Mouse (Mus musculus) gastrocnemius, adult 2 months (tissue): Measurements from ENCODE around the gene Cdcp2. TPM values are rescaled to one million over a fixed set of nuclear protein-coding genes. Genes with fewer than 3 reads are reported as not detected.
A peak's percentile ranks its signal among the peaks of the same experiment; 100 is the strongest.
"Not testable (repeated sequence)": the region's sequence is repeated elsewhere in the genome, so short reads cannot be mapped to it uniquely, and the experiment has no call there.

Source experiments
- DNase-seq: peaks from one replicate; pipeline ENCODE4 v3.0.0; 2022
- H3K27ac ChIP-seq: fragments of 200-600 bp; 2 replicates; pipeline ENCODE4 v1.8.1; 2022; ENCODE audit warnings: mild to moderate bottlenecking
- H3K4me3 ChIP-seq: fragments of 200-600 bp; 2 replicates; pipeline ENCODE4 v1.8.1; 2022; ENCODE audit warnings: mild to moderate bottlenecking, moderate library complexity
- CTCF ChIP-seq: fragments of 200-600 bp; IDR thresholded peaks from 2 replicates; pipeline ENCODE4 v1.8.1; 2022; ENCODE audit warnings: antibody characterized with exemption, mild to moderate bottlenecking, moderate library complexity
- intact Hi-C: fragments of 180-260 bp; cut with DNase I; formaldehyde crosslinking; loops from one replicate; pipeline ENCODE4 v1.15.1; 2025
- total RNA-seq, 2 experiments: library from RNA; stranded (reverse); gene quantifications; 2 replicates each; pipeline ENCODE4 v1.2.3; 2021

Cdcp2 gene
- total RNA-seq, 2 experiments from 2014 or later, result not detected

DNA sequence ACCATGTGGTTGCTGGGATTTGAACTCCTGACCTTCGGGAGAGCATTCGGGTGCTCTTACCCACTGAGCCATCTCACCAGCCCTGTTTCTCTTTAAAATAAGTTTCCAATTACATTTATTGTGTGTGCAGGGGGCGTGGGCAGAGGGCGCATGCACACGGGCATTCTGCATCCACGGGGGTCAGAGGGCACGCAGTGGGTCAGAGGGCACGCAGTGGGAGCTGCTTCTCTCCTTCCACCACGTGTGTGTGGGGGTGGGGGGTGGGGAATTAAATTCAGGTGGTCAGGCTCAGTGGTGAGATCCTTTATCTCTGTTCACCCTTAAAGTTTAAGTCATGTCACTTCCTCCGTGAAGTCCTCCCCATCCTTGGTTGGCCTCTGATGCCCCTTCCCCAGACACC, 1.7 kb downstream of the Cdcp2 start:
- intact Hi-C loops, result no loop called here
- no peak overlapping the region for H3K4me3 ChIP-seq
- no peak for TF ChIP-seq CTCF
- DNase-seq, result no peak
- no peak overlapping the region for H3K27ac ChIP-seq

DNA sequence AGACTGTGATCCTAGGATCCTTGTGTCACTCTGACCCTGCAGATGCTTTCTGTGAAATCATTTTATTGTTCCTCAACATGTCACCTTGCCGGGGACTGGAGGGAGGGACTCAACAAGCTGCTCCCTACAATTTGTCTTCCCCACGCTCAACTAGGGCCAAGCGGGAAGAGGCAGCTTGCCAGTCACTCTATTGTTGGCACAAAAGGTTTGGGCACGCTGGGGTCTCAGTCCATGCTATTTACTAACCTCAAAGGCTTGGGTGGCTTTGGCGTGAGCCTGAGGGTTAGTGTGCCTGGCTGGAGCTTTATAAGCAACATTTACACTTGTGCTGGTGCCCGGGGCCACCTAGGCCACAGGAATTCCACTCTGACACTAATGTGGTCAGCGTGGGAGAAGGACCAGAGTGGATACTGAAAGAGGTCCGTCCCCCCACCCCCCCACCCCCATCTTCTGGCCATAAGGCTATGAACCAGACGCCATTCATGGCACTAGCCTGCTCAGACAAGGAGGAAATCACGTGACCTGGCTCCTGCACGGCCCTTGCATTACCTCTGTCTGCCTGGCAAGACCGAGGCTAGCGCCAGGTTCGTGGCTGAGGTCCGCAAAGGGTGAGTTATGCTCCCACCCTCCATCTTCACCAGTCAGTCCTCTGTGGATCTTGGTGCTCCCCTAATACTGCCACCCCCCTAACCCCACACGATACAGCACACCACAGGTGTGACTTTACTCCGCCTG, 2.3 kb downstream of the Cdcp2 start:
- DNase-seq, result no peak
- TF ChIP-seq CTCF, result no peak
- no peak overlapping the region for H3K4me3 ChIP-seq
- intact Hi-C loops, result no loop called here
- no peak overlapping the region for H3K27ac ChIP-seq

DNA sequence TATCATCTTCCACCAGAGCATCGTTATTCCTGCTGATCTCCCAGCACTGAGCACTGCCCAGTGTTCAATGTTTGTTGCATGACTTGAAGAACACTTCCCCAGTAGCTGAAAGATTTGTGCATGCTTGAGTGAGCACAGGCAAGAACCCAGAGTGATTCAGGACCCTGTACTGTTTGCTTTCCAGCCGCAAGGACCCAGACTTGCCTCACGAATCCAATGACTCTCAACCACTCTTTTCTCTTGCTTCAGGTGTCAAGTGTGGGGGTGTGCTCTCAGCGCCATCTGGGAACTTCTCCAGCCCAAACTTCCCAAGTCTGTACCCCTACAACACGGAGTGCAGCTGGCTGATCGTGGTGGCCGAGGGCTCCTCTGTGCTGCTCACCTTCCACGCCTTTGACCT, 5.5 kb downstream of the Cdcp2 start:
- Histone ChIP-seq H3K4me3 (no peak overlapping the region), H3K27ac (no peak overlapping the region)
- no peak for DNase-seq
- no peak for TF ChIP-seq CTCF
- intact Hi-C loops, result no loop called here

DNA sequence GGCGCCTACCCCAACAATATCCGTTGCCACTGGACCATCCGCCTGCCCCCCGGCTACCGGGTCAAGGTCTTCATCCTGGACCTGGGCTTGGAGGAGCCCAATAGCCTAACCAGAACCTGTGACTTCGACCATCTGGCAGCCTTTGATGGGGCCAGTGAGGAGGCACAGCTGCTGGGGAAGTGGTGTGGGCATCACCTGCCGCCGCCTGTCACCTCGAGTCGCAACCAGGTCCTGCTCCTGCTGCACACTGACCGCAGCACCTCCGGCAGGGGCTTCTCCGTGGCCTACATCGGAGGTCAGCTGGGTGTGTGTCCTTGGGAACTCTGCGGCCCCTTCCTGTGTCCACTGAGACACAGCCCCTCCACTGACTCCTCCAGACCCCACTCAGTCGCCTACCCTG, 10.1 kb downstream of the Cdcp2 start:
- Histone ChIP-seq H3K27ac (no peak overlapping the region), H3K4me3 (no peak overlapping the region)
- TF ChIP-seq CTCF, result no peak
- DNase-seq, result no peak
- intact Hi-C loops, result no loop called here

DNA sequence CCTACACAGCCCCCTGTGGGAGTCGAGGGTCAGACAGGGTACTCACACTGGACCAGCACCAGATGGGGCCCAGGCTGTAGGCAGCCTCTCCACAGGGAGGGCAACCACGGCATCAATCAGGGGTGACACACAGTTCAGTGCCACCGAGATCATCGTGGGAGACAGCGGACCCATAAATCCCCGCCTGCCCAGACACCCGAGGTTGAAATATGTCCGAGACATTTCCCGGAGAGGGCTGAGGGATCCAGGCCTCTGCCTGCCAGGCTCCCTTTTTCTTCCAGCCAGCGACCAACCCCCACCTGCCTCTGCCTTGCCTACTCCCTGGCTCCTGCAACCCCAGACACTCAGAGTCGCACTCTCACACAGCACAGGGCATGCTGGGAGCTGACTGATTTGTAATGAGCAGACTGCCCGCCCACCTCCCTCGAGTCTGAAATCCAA, 11.6 kb downstream of the Cdcp2 start:
- H3K4me3 ChIP-seq, result no peak overlapping the region
- intact Hi-C loops, result no loop called here
- no peak for DNase-seq

DNA sequence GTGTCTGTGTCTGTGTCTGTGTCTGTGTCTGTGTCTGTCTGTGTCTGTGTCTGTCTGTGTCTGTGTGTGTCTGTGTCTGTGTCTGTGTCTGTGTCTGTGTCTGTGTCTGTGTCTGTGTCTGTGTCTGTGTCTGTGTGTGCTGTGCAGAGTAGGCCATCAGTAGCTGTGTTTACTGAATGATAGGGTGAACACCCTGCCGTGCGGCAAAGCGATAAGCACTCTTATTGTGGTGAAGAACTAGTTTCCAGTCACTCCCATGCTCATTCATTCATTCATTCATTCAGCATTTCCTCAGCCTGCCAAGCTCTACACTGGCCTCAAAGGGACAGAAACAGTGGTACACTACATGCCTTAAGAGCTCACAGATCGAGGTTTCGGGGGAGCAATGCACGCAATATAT, 12.5 kb downstream of the Cdcp2 start:
- intact Hi-C loops, H3K27ac ChIP-seq, DNase-seq, H3K4me3 ChIP-seq: not testable (repeated sequence)

More for the DNA sequence above, 11.6 kb downstream of the Cdcp2 start:
- TF ChIP-seq CTCF, result no peak
- H3K27ac ChIP-seq, result no peak overlapping the region

DNA sequence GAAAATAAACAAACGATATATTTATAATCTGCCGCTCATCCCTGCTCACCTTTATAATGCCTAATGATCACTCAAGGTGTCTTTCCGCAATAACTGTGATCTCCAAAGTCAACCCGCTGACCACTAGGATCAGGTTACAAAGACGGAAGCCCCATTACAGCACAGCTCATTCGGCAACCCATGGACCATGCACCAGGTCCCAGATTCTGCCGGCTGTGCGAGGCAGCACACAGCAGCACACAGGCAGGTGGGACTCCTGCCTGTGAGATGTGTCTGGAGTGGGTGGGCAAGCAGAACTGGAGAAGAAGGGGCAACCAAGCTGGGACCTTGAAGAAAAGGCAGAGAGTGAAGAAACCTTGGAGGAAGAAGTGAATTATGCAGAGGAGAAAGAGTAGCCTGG, 17.6 kb downstream of the Cdcp2 start:
- DNase-seq, result no peak
- intact Hi-C loops, result no loop called here
- Histone ChIP-seq H3K27ac (no peak overlapping the region), H3K4me3 (no peak overlapping the region)
- no peak for TF ChIP-seq CTCF

DNA sequence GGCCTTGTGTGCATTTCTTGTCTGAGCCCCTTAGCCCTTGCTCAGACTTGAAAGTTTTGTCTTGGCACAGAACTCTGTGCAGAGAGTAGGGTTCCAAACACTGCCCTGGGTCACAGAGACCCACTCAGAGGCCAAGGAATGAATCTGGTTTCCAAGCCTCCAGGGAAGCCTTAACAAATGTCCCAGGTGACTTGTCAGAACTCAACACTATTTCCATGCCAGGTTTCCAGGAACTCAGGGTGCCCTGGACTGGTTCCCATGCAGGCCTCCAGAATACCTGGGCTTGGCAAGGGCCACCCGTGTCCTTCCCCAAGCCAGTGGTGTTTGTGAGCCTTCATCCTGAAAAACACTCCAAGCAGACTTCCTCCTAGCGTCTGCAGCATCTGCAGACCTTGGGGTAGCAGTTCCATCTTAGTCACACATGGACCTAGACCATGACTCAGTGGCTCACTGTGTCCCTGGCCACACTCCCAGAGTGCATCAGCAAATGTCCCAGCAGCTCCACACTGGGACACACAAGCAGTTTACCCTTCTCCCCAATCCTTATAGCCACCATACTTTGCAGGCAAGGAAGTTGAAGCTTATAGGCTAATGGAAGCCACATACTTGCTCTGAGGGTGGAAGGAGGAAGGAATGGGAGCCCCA, 21.2 kb downstream of the Cdcp2 start:
- intact Hi-C loops, result no loop called here
- Histone ChIP-seq H3K27ac (no peak overlapping the region), H3K4me3 (no peak overlapping the region)
- TF ChIP-seq CTCF, result no peak
- no peak for DNase-seq

DNA sequence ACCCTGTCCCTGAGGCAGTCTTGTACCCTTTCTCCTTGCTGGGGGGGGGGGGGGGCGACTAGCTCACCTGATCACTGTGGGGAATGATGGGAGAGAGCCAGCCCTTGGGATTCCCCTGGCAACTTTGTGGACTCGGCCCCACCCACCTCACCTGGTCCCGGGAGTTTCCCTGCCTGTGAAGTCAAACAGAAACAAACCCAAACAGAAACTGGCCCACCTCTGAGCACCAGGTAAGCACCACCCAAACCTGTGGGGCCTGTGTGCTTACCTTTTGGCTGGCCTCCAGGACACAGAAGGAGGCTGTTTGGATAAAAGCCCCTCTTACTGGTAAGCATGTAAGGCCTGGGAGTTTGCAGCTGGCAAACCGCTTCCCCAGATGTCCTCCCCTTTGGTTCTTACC, 22.4 kb downstream of the Cdcp2 start:
- intact Hi-C loops, result no loop called here
- no peak for TF ChIP-seq CTCF
- no peak for DNase-seq
- Histone ChIP-seq H3K27ac (no peak overlapping the region), H3K4me3 (no peak overlapping the region)

DNA sequence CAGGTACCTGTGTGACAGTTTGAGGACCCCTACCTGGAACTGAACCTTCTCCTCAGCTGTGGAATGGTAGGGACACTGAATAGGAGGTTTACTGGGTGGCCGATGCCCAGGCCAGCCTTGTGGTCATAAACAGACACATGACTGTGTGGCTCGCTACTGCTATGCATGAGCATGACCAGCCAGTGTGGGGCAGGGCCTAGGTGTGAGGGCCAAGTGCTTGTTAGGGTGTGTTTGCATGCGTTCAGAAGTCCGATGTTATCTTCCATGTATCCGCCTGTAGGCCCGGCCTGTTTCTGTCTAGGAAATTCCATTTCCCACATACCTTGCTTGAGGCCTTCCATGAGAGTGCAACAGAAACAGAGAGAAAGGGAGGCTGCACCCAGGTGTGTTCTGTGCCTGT, 24.0 kb downstream of the Cdcp2 start:
- Histone ChIP-seq H3K27ac (no peak overlapping the region), H3K4me3 (no peak overlapping the region)
- intact Hi-C loops, result loop anchor here (5.0 kb wide), 2 partner anchors 128 to 283 kb away; no protein-coding TSS in a partner anchor
- no peak for DNase-seq
- TF ChIP-seq CTCF, result no peak

DNA sequence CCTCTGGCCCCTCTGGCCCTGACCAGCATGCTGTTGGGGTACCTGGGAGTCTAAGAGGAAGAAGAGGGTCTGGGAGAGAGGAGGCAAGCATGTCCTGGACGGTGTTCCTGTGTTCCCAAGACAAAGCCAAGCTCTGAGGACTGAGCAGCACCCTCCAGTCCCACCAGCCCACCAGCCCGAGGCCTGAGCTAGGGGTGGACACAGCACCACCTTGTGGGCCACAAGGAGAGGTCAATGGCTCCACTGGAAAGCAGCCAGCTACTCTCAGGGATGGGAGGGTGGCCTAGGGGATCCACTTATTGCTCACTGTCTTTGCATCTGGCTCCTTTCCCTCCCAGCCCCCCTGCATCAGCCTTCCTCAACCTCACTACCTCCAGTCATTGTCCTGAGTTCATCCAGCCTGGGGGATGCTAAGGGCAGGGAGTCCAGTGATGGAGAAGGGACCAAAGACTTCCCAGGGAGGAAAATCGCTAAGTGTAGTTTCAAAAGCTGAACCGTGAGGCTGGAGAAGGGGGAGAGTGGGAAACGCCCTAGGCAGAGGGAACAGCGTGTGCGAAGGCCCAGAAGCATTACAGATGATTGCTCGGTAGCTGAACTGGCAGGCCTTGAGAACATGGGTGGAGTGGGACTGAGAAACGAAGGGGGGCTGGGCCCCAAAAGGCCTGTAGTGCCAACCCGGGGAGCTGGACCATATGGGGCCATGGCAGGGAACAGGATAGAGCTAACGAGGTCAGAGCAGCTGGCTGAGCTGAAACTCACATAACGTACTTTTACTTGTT, 24.7 kb downstream of the Cdcp2 start:
- DNase-seq, result peak; percentile 64
- TF ChIP-seq CTCF, result peak; percentile 64
- H3K4me3 ChIP-seq, result no peak overlapping the region
- H3K27ac ChIP-seq, result no peak overlapping the region
- intact Hi-C loops, result loop anchor here (5.0 kb wide), 2 partner anchors 129 to 284 kb away; no protein-coding TSS in a partner anchor

DNA sequence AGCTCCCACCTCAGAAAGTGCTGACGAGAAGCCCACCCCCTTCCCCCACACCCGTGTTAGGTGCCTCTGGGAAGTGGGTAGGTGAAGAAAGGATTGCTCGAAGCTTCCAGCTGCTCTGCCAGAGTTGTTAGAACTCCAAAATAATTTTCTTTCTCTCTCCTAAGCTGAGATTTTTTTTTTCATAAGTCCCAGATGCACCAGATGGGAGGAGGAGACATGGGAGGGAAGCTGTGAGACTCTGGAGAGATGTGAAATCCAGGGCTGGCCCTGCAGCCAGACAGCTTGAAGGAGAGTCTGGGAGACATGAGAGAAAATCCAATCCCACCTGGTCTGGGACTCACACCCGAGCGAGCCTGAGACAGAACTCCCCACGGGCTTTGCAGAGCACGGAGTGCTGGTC, 27.7 kb downstream of the Cdcp2 start:
- Histone ChIP-seq H3K4me3 (no peak overlapping the region), H3K27ac (no peak overlapping the region)
- DNase-seq, result peak; percentile 12
- intact Hi-C loops, result loop anchor here (5.0 kb wide), 2 partner anchors 132 to 287 kb away; no protein-coding TSS in a partner anchor
- TF ChIP-seq CTCF, result no peak

DNA sequence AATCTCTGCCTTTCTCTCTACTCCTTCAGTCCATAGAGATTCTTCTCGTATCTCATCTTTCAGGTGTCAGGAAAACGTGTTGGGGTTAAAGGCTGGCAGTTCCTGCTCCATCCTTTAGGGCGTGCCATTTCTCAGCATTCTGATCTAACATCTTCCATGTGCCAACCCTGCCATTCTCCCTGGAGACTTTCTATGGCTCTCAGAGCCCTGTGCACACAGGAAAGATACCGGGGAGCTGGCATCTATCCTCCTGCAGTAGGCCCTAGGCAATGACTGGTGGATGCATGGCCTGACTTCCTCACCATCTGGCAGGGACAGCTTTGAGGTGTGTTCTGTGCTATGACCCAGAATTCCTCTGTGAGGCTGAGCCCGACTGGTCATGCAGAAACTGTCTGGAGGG, 28.4 kb downstream of the Cdcp2 start:
- peak; percentile 12; the same call in 1 of the 2 replicates for TF ChIP-seq CTCF
- intact Hi-C loops, result no loop called here
- H3K27ac ChIP-seq, result no peak overlapping the region
- DNase-seq, result peak; percentile 8
- H3K4me3 ChIP-seq, result no peak overlapping the region
